Mouse (Mus musculus) forebrain, embryonic 14.5 days (tissue): ENCODE data around the gene Mrpl41. TPM values are rescaled to one million over a fixed set of nuclear protein-coding genes. Genes with fewer than 3 reads are reported as not detected.
"Not testable (repeated sequence)": the region's sequence is repeated elsewhere in the genome, so short reads cannot be mapped to it uniquely, and the experiment has no call there.

ENCODE experiments used
- ATAC-seq: fragments of 200-750 bp; cut with Nextera tagmentation; 2 replicates; pipeline ENCODE4 v1.8.0; 2017; ENCODE audit warnings: mild to moderate bottlenecking, moderate library complexity
- DNase-seq: peaks from one replicate; pipeline ENCODE4 v3.0.0-alpha.2; 2015; ENCODE audit warnings: low spot score
- H3K27ac ChIP-seq: fragments of 300-500 bp; sonication (generic); 2 replicates; pipeline ENCODE4 v1.5.1; 2014; ENCODE audit warnings: low read depth, mild to moderate bottlenecking, control low read depth, low read length, moderate library complexity
- H3K27me3 ChIP-seq: fragments of 300-500 bp; sonication (generic); replicated peaks from 2 replicates; pipeline ENCODE4 v1.6.1; 2014; ENCODE audit warnings: low read length, control low read depth, mixed read lengths; ENCODE audit not compliant: control insufficient read depth, insufficient read depth
- H3K36me3 ChIP-seq: fragments of 300-500 bp; sonication (generic); 2 replicates; pipeline ENCODE4 v1.6.1; 2014; ENCODE audit warnings: low read length, control low read depth; ENCODE audit not compliant: control insufficient read depth, insufficient read depth
- H3K4me1 ChIP-seq: fragments of 300-500 bp; sonication (generic); 2 replicates; pipeline ENCODE4 v1.6.1; 2014; ENCODE audit warnings: antibody characterized with exemption, low read length, control low read depth; ENCODE audit not compliant: control insufficient read depth, insufficient read depth
- H3K4me2 ChIP-seq: fragments of 300-500 bp; sonication (generic); 2 replicates; pipeline ENCODE4 v1.6.1; 2014; ENCODE audit warnings: mild to moderate bottlenecking, control low read depth, low read length
- H3K4me3 ChIP-seq: fragments of 300-500 bp; sonication (generic); 2 replicates; pipeline ENCODE4 v1.5.1; 2014; ENCODE audit warnings: low read depth, low read length, control low read depth
- H3K9ac ChIP-seq: fragments of 300-500 bp; sonication (generic); 2 replicates; pipeline ENCODE4 v1.6.1; 2014; ENCODE audit warnings: mild to moderate bottlenecking, low read length, control low read depth, moderate library complexity
- H3K9me3 ChIP-seq: fragments of 300-500 bp; sonication (generic); replicated peaks from 2 replicates; pipeline ENCODE4 v1.6.1; 2016; ENCODE audit warnings: low read length, control low read depth, mixed read lengths; ENCODE audit not compliant: control insufficient read depth
- WGBS: fragments of 180-500 bp; shearing (Covaris S2); extraction: QIAGEN DNeasy Blood & Tissue Kit; methylation state at CpG from one replicate; pipeline ENCODE4 v1.1.7; 2014; 5-methylcytosine and 5-hydroxymethylcytosine counted together
- polyA plus RNA-seq: library from polyadenylated mRNA; unstranded; fragments of >200 nt; fragmentation: Nextera tagmentation; extraction: Ambion mirVana; gene quantifications from 2 replicates; pipeline ENCODE4 v1.2.1, GENCODE M21; 2014

Mrpl41 gene
- polyA plus RNA-seq, 1 experiment from 2014 or later = 193 TPM

DNA sequence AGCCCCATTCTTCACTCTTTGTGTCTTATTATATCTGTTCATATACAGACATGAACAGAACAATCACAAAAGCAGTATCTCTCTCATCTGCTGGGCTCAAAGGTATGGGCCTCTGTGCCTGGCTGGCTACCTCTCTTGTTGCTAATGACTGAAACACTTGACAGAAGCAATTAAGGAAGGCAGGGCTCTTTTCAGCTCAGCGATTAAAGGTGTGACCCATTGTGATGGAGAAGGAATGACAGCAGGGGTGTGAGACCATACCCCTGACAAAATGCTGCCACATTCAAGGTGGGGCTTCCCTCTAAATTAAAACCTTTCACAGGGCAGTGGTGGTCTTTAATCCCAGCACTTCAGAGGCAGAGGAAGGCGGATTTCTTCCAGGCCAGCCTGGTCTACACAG is 12.9 kb upstream of the Mrpl41 start:
- ATAC-seq (no peak), DNase-seq (no peak)
- Histone ChIP-seq H3K27ac (no peak overlapping the region), H3K27me3 (no peaks in the 10 kb centered on the region), H3K36me3 (no peaks in the 10 kb centered on the region), H3K4me2 (no peak overlapping the region), H3K4me1 (no peaks in the 10 kb centered on the region), H3K9ac (no peak overlapping the region), H3K9me3 (no peaks in the 10 kb centered on the region), H3K4me3 (no peak overlapping the region)
- WGBS = 53% methylated on average over 2 of the region's 2 CpGs

DNA sequence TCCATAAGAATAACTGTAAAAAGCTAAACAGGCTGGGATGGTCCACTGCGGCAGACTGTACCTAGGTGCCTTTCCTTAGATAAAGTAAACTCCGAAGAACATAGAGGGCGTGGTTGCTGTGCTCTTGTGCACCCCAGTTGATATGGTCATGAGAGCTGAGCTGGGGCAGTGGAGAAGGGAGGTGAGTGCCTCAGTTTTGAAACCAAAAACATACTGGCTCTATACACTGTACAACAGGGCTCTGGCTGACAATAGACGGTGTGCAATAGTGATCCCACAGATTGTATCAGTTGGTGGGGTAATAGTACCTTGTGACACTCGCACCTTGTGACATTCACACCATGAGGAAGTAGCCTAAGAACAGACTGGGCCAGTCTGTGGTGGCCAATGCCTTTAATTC is 2.1 kb upstream of the Mrpl41 start:
- Histone ChIP-seq H3K4me1 (peaks cover 12% of the 10 kb centered on the region), H3K9ac (no peak overlapping the region), H3K36me3 (peaks cover 14% of the 10 kb centered on the region; the same call in 1 of the 2 replicates), H3K27ac (no peak overlapping the region), H3K4me3 (no peak overlapping the region), H3K4me2 (no peak overlapping the region), H3K9me3 (no peaks in the 10 kb centered on the region), H3K27me3 (no peaks in the 10 kb centered on the region)
- 94% methylated on average over 5 of the region's 5 CpGs for WGBS
- ATAC-seq = no peak
- DNase-seq = no peak

- peak within 1 kb of the TSS; percentile 79 for H3K4me2 ChIP-seq
- ATAC-seq (peak; percentile 33), DNase-seq (peak; percentile 60)
- H3K27ac ChIP-seq = peak within 1 kb of the TSS; percentile 85
- H3K36me3 ChIP-seq = peaks cover 24% of the 10 kb centered on the region
- WGBS = 1% methylated on average over 16 of the region's 16 CpGs
- H3K9me3 ChIP-seq = no peaks in the 10 kb centered on the region
- H3K4me1 ChIP-seq = peaks cover 12% of the 10 kb centered on the region
- H3K27me3 ChIP-seq = no peaks in the 10 kb centered on the region
- peak within 1 kb of the TSS; percentile 62 for H3K4me3 ChIP-seq
- peak within 1 kb of the TSS; percentile 78 for H3K9ac ChIP-seq
Observed at GRCm38 (mm10) chr2:24975704-24976297, 903 bp upstream of the Mrpl41 start, which contains the start of gene Pnpla7. TSS of gene Pnpla7 (plus strand) at chr2:24976033.

DNA sequence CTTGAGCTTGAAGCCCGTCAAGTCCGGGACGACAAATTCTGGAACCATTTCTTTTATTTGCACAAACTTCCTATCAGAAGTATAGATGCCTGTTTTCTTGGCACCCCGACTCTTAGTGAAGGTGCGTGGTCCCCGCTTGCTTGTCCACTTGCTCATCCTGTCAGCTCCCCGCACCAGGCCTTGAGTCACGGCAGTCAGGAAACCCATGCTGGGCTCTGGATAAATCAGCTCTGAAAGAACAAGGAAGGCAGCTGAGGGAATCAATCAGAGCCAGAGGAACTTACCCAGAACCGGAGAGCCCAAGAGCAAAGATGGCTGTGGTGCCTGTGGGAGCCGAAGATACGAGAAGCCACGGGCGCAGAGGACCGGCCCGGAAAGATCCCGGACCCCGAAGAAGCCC is 446 bp downstream of the Mrpl41 start:
- peak overlapping the region; percentile 58 for H3K4me2 ChIP-seq
- peaks cover 37% of the 10 kb centered on the region for H3K36me3 ChIP-seq
- not testable (repeated sequence) for H3K27me3 ChIP-seq, ATAC-seq, DNase-seq, H3K9me3 ChIP-seq
- H3K9ac ChIP-seq = peak overlapping the region; percentile 76
- H3K27ac ChIP-seq = peak overlapping the region; percentile 85; the same call in 1 of the 2 replicates
- WGBS = under 1% methylated on average over 17 of the region's 17 CpGs
- peak overlapping the region; percentile 62 for H3K4me3 ChIP-seq
- H3K4me1 ChIP-seq = peaks cover 12% of the 10 kb centered on the region

- ATAC-seq (no peak), DNase-seq (no peak)
- WGBS = 87% methylated on average over 4 of the region's 4 CpGs
Observed at GRCm38 (mm10) chr2:24970386-24970785, 4.5 kb downstream of the Mrpl41 start.

GRCm38 (mm10) chr2:24962304-24963000 is 12.4 kb downstream of the Mrpl41 start, which contains the start of gene Dph7:
TSS of gene Dph7 (plus strand) at chr2:24962400.
- WGBS = 1% methylated on average over 28 of the region's 28 CpGs
- ATAC-seq (peak; percentile 97), DNase-seq (peak; percentile 94)
- Histone ChIP-seq H3K4me3 (peak within 1 kb of the TSS; percentile 76), H3K4me1 (peaks cover 6% of the 10 kb centered on the region), H3K9me3 (no peaks in the 10 kb centered on the region), H3K36me3 (peaks cover 55% of the 10 kb centered on the region), H3K27me3 (no peaks in the 10 kb centered on the region), H3K4me2 (peak within 1 kb of the TSS; percentile 78), H3K27ac (0 out of 2 replicates have a peak within 1 kb of the TSS, but pooled peaks have one; percentile 9), H3K9ac (peak within 1 kb of the TSS; percentile 90)

More at GRCm38 (mm10) chr2:24970386-24970785, 4.5 kb downstream of the Mrpl41 start:
- H3K4me2 ChIP-seq = no peak overlapping the region
- no peak overlapping the region for H3K9ac ChIP-seq
- H3K9me3 ChIP-seq = no peaks in the 10 kb centered on the region
- H3K27me3 ChIP-seq = no peaks in the 10 kb centered on the region
- H3K4me1 ChIP-seq = peaks cover 7% of the 10 kb centered on the region
- peaks cover 69% of the 10 kb centered on the region for H3K36me3 ChIP-seq
- H3K27ac ChIP-seq = no peak overlapping the region
- H3K4me3 ChIP-seq = no peak overlapping the region

DNA sequence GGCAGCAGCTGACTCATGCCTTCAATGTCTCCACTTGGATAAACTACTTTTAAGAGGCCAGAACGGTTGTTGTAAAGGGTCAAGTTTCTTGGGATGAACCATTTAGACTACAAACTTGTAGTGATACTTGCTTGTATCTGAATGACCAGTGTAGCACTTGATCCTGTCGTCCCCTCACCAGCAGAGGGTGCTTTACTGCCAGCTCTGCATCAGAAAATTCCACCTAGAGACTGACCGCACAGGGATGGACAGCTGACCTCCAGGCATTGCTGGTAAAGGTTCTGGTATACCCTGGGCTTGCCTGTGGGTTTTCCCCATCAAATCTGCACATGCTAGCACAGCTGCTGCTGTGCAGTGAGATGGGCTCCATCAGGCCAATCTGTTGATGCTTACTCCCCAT is 14.0 kb downstream of the Mrpl41 start:
- ATAC-seq (no peak), DNase-seq (peak; percentile 13)
- H3K9ac ChIP-seq = no peak overlapping the region
- H3K4me3 ChIP-seq = no peak overlapping the region
- H3K36me3 ChIP-seq = peaks cover 57% of the 10 kb centered on the region
- H3K4me1 ChIP-seq = peaks cover 6% of the 10 kb centered on the region
- WGBS = 37% methylated on average over 3 of the region's 3 CpGs
- no peak overlapping the region for H3K4me2 ChIP-seq
- no peaks in the 10 kb centered on the region for H3K27me3 ChIP-seq
- H3K9me3 ChIP-seq = no peaks in the 10 kb centered on the region
- no peak overlapping the region for H3K27ac ChIP-seq

- Histone ChIP-seq H3K36me3 (peaks cover 56% of the 10 kb centered on the region), H3K4me3 (no peak overlapping the region), H3K9ac (no peak overlapping the region), H3K4me2 (no peak overlapping the region), H3K9me3 (no peaks in the 10 kb centered on the region), H3K27me3 (no peaks in the 10 kb centered on the region), H3K27ac (no peak overlapping the region), H3K4me1 (peaks cover 9% of the 10 kb centered on the region)
- no peak for DNase-seq
- 84% methylated on average over 4 of the region's 4 CpGs for WGBS
- no peak for ATAC-seq
Observed at GRCm38 (mm10) chr2:24952537-24953055, 22.3 kb downstream of the Mrpl41 start.

DNA sequence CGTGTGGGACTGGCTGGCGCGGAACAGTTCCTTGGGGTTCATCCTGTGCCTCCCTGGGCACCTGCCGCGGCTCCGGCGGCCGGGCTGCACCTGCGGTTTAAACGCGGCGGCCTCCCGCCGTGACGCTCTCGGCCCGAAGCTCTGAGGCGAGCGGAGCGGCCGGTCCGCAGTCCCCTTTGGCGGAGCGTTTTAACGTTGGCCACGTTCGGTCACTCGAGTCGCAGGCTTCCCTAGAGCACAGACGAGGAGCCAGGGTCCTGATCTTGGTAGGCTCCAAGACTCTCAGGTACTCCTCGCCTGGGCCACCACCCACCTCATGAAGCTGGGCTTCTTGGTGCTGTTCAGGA is 24.7 kb downstream of the Mrpl41 start:
- no peak overlapping the region for H3K27ac ChIP-seq
- H3K4me2 ChIP-seq = peak overlapping the region; percentile 94
- peaks cover 9% of the 10 kb centered on the region for H3K4me1 ChIP-seq
- H3K27me3 ChIP-seq = no peaks in the 10 kb centered on the region
- peak overlapping the region; percentile 99 for H3K4me3 ChIP-seq
- WGBS = 0% methylated on average over 29 of the region's 31 CpGs
- H3K9me3 ChIP-seq = no peaks in the 10 kb centered on the region
- H3K9ac ChIP-seq = peak overlapping the region; percentile 92
- DNase-seq = peak; percentile 11
- H3K36me3 ChIP-seq = peaks cover 34% of the 10 kb centered on the region
- no peak for ATAC-seq
